Mouse (Mus musculus) midbrain, embryonic 12.5 days (tissue): ENCODE measurements around the gene Rrp1. TPM values are rescaled to one million over a fixed set of nuclear protein-coding genes. Genes with fewer than 3 reads are reported as not detected.

Experiments used
- ATAC-seq: fragments of 200-750 bp; cut with Nextera tagmentation; 2 replicates; pipeline ENCODE4 v1.8.0; 2017; ENCODE audit warnings: low read depth, moderate TSS enrichment, moderate library complexity; ENCODE audit not compliant: low FRiP score
- H3K27ac ChIP-seq: fragments of 300-500 bp; sonication (generic); replicated peaks from 2 replicates; pipeline ENCODE4 v1.5.1; 2016; ENCODE audit warnings: mild to moderate bottlenecking
- H3K27me3 ChIP-seq: fragments of 300-500 bp; sonication (generic); 2 replicates; pipeline ENCODE4 v1.6.1; 2016; ENCODE audit warnings: mild to moderate bottlenecking
- H3K36me3 ChIP-seq: fragments of 300-500 bp; sonication (generic); 2 replicates; pipeline ENCODE4 v1.6.1; 2016
- H3K4me1 ChIP-seq: fragments of 300-500 bp; sonication (generic); 2 replicates; pipeline ENCODE4 v1.6.1; 2016
- H3K4me2 ChIP-seq: fragments of 300-500 bp; sonication (generic); replicated peaks from 2 replicates; pipeline ENCODE4 v1.6.1; 2016; ENCODE audit warnings: mild to moderate bottlenecking, moderate library complexity
- H3K4me3 ChIP-seq: fragments of 300-500 bp; sonication (generic); 2 replicates; pipeline ENCODE4 v1.5.1; 2016; ENCODE audit warnings: mild to moderate bottlenecking
- H3K9ac ChIP-seq: fragments of 300-500 bp; sonication (generic); replicated peaks from 2 replicates; pipeline ENCODE4 v1.6.1; 2016; ENCODE audit warnings: mild to moderate bottlenecking, moderate library complexity
- H3K9me3 ChIP-seq: fragments of 300-500 bp; sonication (generic); 2 replicates; pipeline ENCODE4 v1.6.1; 2016; ENCODE audit warnings: mild to moderate bottlenecking
- WGBS: fragments of 180-500 bp; shearing (Covaris S2); methylation state at CpG from one replicate; pipeline ENCODE4 v1.1.7; 2016; 5-methylcytosine and 5-hydroxymethylcytosine counted together
- polyA plus RNA-seq: library from polyadenylated mRNA; unstranded; fragments of >200 nt; fragmentation: Nextera tagmentation; extraction: Ambion mirVana; gene quantifications from 2 replicates; pipeline ENCODE4 v1.2.1, GENCODE M21; 2016

Rrp1 gene
- polyA plus RNA-seq, 1 experiment from 2014 or later: 320 TPM

DNA sequence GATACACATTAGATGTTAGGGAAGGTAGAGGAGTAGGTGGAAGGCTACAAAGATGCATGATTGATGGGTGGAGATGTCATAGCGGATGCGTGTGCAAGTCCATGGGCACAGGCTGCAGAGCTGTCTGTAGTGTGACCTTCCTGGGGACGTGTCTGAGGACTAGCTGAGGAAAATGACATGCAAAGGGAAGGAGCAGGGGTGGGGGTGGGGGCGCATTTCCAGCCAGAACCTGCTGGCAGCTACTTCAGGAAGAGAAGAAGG lies 16.3 kb downstream of the Rrp1 start:
- H3K27ac ChIP-seq: no peak overlapping the region
- H3K4me3 ChIP-seq: no peak overlapping the region
- H3K4me2 ChIP-seq: peak overlapping the region; percentile 39; the same call in 1 of the 2 replicates
- 64% methylated on average over 4 of the region's 4 CpGs for WGBS
- peaks cover 20% of the 10 kb centered on the region for H3K36me3 ChIP-seq
- peaks cover 23% of the 10 kb centered on the region for H3K4me1 ChIP-seq
- no peak overlapping the region; the same call in 1 of the 2 replicates for H3K9ac ChIP-seq
- H3K9me3 ChIP-seq: no peaks in the 10 kb centered on the region
- no peak for ATAC-seq
- peaks cover 15% of the 10 kb centered on the region for H3K27me3 ChIP-seq

DNA sequence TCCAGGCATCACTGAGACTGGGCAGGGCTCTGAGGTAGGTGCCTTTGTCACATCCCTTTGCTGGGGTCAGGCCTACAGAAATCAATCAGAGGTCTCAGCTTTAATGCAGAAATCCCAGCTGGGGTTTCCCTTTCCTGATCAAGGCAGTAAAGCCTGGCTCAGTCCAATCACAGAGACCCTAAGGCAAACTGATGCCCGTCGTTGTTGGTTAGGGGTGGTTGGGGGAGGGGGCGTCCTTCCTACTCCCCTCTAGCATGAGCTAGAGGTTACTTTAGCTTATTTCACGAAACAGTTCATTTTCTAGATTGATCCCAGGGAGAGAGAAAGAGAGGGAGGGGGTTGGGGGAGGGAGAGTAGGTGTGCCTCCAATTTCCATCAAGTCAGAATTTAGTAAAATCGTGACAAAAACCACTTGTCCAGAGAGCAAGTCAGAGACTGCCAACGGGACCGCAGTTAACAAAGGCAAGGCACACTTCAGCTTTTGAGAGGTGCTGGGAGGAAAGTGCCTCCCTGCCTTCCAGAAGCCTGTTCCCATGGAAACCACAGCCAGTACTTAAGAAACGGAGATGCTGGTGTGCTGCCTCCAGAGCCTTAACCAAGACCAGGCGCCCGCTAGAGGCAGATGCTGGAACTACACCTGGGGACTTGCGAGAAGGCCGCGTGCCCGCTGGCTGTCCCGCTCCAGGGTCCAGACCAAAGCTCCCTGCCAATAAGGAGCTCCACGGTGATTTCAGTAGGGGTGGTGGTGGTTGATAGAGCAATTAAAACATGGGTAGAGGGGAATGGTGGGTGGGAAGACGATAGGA lies 16.8 kb downstream of the Rrp1 start:
- Histone ChIP-seq H3K4me1 (peaks cover 23% of the 10 kb centered on the region), H3K36me3 (peaks cover 14% of the 10 kb centered on the region), H3K4me2 (peak overlapping the region; percentile 39), H3K27me3 (peaks cover 21% of the 10 kb centered on the region), H3K27ac (peak overlapping the region; percentile 68), H3K9ac (no peak overlapping the region; the same call in 1 of the 2 replicates), H3K4me3 (no peak overlapping the region), H3K9me3 (no peaks in the 10 kb centered on the region)
- ATAC-seq: peak; percentile 86
- WGBS: 4% methylated on average over 17 of the region's 17 CpGs

DNA sequence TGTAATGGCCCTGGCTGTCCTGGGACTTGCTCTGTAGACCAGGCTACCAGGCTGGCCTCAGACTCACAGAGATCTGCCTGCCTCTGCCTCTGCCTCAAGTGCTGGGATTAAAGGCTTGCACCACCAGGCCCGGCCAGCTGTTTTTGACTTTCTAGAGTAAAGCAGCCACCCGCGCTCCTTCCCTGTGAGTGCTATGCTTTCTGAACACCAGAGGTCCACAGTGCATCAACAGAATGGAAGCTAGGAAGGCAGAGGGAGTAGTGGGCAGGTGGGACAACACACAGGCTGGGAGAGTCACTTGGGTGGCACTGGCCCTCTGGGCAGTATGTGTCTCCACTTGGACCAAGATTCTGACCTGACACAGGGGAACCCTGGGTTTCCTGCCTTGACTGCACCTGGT lies 17.5 kb downstream of the Rrp1 start:
- 83% methylated on average over 3 of the region's 3 CpGs for WGBS
- H3K4me1 ChIP-seq: peaks cover 23% of the 10 kb centered on the region
- no peak for ATAC-seq
- H3K4me2 ChIP-seq: peak overlapping the region; percentile 39
- H3K27ac ChIP-seq: peak overlapping the region; percentile 68
- H3K36me3 ChIP-seq: peaks cover 8% of the 10 kb centered on the region
- no peak overlapping the region for H3K4me3 ChIP-seq
- peaks cover 27% of the 10 kb centered on the region for H3K27me3 ChIP-seq
- H3K9ac ChIP-seq: no peak overlapping the region
- H3K9me3 ChIP-seq: no peaks in the 10 kb centered on the region

DNA sequence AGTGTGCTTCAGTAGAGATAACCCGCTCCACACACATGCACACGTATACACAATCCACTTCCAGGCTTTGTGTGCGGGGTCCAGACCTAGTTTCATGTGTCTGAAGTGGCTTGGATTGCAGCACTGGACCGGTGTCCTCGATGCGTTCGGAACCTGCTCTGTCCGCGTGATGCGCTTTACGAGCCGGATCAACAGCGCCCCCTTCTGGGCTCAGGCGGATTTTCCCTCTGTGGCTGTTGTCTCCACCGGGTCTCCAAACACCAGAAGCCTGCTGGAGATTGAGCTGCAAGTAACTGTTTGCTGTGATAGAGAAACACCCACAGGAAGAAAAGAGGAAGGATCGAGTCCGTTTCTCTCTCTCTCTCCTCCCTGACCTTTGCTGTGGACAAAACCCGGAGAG lies 20.8 kb downstream of the Rrp1 start:
- Histone ChIP-seq H3K9ac (no peak overlapping the region), H3K9me3 (no peaks in the 10 kb centered on the region), H3K4me3 (no peak overlapping the region), H3K4me1 (peaks cover 12% of the 10 kb centered on the region), H3K4me2 (no peak overlapping the region), H3K36me3 (no peaks in the 10 kb centered on the region), H3K27ac (no peak overlapping the region), H3K27me3 (peaks cover 52% of the 10 kb centered on the region)
- 3% methylated on average over 18 of the region's 18 CpGs for WGBS
- no peak for ATAC-seq

DNA sequence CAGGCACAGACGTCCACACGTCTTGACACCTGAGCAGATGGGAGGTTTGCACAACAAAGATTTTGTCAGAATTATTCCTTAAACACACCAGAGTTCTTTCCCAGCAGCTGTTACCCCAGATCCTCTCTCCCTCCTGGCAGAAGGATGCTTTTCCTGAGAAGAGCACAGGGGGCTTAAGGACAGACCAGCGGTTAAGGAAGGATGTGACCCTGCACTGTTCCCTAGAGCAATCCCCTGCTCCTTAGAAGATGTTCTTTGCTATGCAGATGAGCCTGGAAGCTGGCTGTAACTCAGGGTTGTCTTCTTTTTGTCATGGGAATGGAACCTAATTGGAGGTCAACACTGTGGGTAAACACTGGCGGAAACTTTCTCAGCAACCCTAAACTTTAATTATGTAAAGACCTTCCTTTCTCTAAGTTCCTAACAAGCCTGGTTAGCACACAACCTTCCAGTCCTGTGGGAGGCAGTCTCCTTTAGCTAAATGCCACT lies 21.8 kb downstream of the Rrp1 start:
- ATAC-seq: no peak
- H3K4me1 ChIP-seq: peaks cover 7% of the 10 kb centered on the region
- no peaks in the 10 kb centered on the region for H3K9me3 ChIP-seq
- no peak overlapping the region for H3K4me2 ChIP-seq
- no peak overlapping the region for H3K27ac ChIP-seq
- H3K27me3 ChIP-seq: peaks cover 50% of the 10 kb centered on the region
- H3K4me3 ChIP-seq: no peak overlapping the region
- WGBS: 13% methylated on average over 4 of the region's 4 CpGs
- H3K9ac ChIP-seq: no peak overlapping the region
- no peaks in the 10 kb centered on the region for H3K36me3 ChIP-seq

DNA sequence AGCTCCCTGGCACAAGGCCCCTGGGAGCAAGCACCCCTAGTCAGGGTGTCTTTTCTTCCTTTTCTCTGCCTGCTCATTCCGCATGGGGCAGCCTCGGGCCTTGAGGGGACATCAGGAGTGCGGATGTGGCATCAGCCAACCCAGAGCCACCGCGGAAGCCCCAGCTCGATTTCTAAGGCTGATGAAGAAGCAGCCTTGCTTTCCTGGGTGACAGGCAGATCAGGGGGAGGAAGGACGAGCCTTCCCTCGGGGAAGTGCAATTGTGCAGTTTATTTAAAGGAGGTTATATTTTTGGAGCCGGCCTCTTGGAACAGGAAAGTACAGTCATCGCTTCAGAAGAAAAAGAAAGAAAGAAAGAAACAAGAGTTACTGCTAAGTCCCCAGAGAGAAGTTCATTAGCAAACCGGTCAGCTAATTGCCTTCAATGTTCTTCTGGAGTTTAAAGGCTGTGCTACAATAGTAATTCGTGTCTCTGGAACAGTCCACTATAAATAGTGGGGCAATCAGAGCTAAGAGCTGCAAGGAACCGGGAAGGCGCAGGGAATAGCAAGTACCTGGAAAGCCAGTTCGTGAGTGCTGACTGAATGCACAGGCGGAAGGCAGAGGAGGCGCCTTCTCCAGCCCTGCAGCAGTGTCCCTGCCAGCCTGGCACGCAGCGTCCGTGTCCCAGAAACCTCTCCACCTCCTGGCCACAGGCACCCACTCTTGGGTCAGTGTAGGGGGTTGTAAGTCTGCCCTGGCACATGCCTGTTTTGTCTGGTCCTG lies 24.4 kb downstream of the Rrp1 start:
- H3K36me3 ChIP-seq: no peaks in the 10 kb centered on the region
- H3K9ac ChIP-seq: no peak overlapping the region
- no peak overlapping the region for H3K4me3 ChIP-seq
- ATAC-seq: no peak
- no peak overlapping the region for H3K4me2 ChIP-seq
- H3K4me1 ChIP-seq: no peaks in the 10 kb centered on the region
- peaks cover 50% of the 10 kb centered on the region for H3K27me3 ChIP-seq
- H3K9me3 ChIP-seq: no peaks in the 10 kb centered on the region
- WGBS: 71% methylated on average over 20 of the region's 20 CpGs
- H3K27ac ChIP-seq: no peak overlapping the region

DNA sequence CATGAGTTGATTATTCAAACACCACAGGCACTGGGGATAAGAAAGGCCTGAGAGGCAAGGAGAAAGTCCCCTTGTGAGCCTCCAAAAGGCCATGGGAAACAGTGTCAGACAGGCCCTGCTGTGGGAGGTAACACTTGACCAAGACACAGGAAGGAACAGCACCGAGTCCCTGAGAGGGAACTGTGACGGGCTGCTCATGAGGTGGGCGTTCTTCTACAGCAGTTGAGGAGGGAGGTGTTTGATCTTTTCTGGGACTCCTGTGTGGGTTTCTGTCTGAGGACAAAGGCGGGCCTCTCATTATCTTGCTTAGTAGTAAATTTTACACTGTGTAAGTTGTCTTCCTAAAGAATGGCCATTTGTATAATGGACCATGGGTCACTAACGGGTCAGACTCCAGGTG lies 27.3 kb downstream of the Rrp1 start:
- Histone ChIP-seq H3K9ac (no peak overlapping the region), H3K27ac (no peak overlapping the region), H3K4me1 (no peaks in the 10 kb centered on the region), H3K4me3 (no peak overlapping the region), H3K36me3 (no peaks in the 10 kb centered on the region), H3K4me2 (no peak overlapping the region), H3K9me3 (no peaks in the 10 kb centered on the region), H3K27me3 (peaks cover 27% of the 10 kb centered on the region)
- ATAC-seq: no peak
- WGBS: 72% methylated on average over 5 of the region's 5 CpGs

DNA sequence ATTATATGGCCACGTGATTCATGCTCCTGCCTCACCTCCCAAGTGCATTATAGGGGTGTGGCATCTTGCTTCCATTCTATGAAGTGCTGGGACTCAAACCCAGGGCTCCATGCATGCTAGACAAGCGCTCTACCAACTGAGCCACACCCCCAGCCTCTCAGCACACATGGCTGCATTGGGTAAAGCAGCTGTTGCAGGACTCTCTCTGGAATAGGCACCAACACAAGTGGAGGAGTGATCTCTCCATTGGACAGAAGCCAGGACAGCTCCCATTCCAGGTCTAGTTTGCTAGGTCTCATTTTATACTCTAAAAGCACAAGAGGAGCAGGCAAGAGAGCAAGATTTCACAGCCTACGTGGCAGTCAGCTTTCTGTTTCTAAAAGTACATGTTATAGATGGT lies 29.3 kb downstream of the Rrp1 start:
- no peak overlapping the region for H3K4me3 ChIP-seq
- no peak for ATAC-seq
- 80% methylated on average over 3 of the region's 3 CpGs for WGBS

DNA sequence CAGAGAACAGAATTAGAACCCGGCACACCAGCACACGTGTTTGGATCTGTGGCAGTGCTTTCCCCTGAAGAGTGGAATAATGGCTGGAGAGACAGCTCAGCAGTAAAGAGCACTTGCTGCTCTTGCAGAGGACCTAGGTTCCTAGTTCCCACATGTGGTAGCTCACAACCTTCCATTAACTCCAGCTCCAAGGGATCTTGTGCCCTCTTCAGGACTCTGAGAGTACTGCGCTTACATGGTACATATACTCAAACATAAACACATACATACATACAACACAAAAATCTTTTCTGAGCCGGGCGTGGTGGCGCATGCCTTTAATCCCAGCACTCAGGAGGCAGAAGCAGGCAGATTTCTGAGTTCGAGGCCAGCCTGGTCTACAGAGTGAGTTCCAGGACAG lies 34.3 kb downstream of the Rrp1 start:
- no peaks in the 10 kb centered on the region for H3K4me1 ChIP-seq
- no peak overlapping the region for H3K27ac ChIP-seq
- H3K27me3 ChIP-seq: no peaks in the 10 kb centered on the region
- H3K9ac ChIP-seq: no peak overlapping the region
- H3K9me3 ChIP-seq: no peaks in the 10 kb centered on the region
- no peak for ATAC-seq
- no peaks in the 10 kb centered on the region for H3K36me3 ChIP-seq
- WGBS: 93% methylated on average over 7 of the region's 7 CpGs
- H3K4me3 ChIP-seq: no peak overlapping the region
- no peak overlapping the region for H3K4me2 ChIP-seq

More for the DNA sequence above, 29.3 kb downstream of the Rrp1 start:
- no peak overlapping the region for H3K4me2 ChIP-seq
- H3K9ac ChIP-seq: no peak overlapping the region
- no peaks in the 10 kb centered on the region for H3K4me1 ChIP-seq
- no peaks in the 10 kb centered on the region for H3K9me3 ChIP-seq
- H3K36me3 ChIP-seq: no peaks in the 10 kb centered on the region
- H3K27me3 ChIP-seq: peaks cover 8% of the 10 kb centered on the region; the same call in 1 of the 2 replicates
- no peak overlapping the region for H3K27ac ChIP-seq

DNA sequence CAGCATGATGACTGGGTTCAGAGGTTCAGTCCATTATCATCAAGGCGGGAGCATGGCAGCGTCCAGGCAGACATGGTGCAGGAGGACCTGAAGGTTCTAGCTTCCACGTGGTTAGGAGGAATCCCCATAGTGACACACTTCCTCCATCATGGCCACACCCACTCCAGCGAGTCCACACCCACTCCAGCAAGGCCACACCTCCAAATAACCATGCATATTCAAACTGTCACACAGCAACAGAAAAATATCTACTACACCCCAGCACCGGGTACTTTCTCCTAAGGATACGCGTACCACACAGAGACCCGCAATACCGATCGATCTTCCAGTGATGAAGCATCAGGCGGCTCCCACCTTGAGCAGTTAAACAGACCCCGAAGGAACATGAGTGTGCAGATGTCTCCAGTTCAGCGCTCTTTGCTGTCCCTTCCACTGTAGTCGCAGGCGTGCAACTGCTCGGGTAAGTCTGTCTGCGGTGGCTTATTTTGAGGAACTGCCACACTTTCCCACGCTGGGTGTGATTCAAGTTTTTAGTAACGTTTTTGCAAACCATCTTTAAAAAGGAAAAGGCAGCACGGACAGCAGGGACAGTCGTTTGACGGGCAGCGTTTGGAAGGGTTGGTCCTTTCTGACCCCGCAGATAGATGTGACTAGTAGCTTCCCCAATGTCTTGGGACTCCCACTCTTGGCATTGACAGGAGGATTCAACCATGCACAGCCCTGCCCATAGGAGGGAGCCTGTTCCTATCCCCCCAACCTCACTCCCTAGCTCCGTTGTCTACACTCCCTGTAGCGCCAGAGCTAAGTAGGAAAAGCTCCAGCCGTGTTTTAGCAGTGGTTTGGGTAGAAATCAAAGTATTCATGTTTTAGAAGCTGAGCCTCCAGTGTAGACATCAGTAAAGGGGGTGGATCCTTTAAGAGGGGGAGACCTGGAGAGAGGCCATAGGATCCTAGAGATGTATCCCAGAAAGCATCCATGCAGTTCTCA lies 39.9 kb downstream of the Rrp1 start:
- Histone ChIP-seq H3K9ac (no peak overlapping the region), H3K9me3 (no peaks in the 10 kb centered on the region), H3K27ac (no peak overlapping the region), H3K27me3 (no peaks in the 10 kb centered on the region), H3K4me1 (0 out of 2 replicates have a peak, but pooled peaks cover 2% of the 10 kb centered on the region), H3K4me3 (no peak overlapping the region), H3K4me2 (no peak overlapping the region), H3K36me3 (no peaks in the 10 kb centered on the region)
- WGBS: 70% methylated on average over 27 of the region's 27 CpGs
- ATAC-seq: no peak

DNA sequence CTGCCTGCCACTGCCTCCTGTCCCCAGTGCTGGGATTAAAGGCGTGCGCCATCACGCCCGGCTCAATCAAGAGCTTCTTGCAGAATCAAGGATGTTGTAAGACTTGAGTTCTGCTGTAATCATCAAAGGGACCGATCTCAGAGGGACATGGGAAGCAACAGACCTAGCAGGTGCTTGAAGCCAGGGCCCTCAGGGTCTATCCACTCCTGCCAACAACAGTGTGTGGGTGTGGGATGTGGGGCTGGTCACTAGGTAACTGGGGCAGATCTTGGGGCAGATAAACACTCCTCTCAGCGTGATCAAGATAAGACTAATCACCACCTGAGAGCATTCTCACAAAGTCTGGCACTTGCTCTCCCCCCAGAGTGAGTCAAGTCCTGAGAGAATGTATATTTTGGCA lies 41.1 kb downstream of the Rrp1 start:
- no peak overlapping the region for H3K27ac ChIP-seq
- H3K4me3 ChIP-seq: no peak overlapping the region
- no peaks in the 10 kb centered on the region for H3K27me3 ChIP-seq
- 89% methylated on average over 6 of the region's 6 CpGs for WGBS
- no peaks in the 10 kb centered on the region for H3K36me3 ChIP-seq
- 0 out of 2 replicates have a peak, but pooled peaks cover 2% of the 10 kb centered on the region for H3K4me1 ChIP-seq
- no peak overlapping the region for H3K9ac ChIP-seq
- ATAC-seq: no peak
- H3K9me3 ChIP-seq: no peaks in the 10 kb centered on the region
- H3K4me2 ChIP-seq: no peak overlapping the region
